Mouse (Mus musculus) frontal cortex, postnatal 25 days (tissue): ENCODE results near the gene Olfml2a.
"Not testable (repeated sequence)": the region's sequence is repeated elsewhere in the genome, so short reads cannot be mapped to it uniquely, and the experiment has no call there.

Experiments
- DNase-seq, 2 experiments: peaks; one replicate each; pipeline ENCODE4 v3.0.0; 2022; ENCODE audit warnings: low spot score in 2 of 2

Gene Olfml2a

DNA sequence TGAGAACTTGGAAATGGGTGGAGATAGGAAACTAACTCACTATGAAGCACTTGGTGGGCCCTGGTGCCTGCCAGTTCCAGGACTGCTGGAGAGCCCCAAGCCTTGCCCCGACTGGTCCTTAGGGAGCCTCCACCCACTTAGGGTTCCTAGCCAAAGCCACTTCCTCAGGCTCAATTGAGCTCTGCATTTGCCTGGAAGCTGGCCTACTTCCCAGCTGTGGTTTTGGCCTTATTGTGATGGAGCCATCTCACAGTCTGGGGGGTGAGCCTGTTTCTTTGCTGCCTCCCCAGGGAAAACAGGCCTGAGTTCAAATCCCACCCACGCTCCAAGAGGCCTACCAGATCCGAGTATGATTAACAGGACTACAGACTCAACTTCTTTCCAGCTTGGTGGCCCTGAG, 54.8 kb downstream of the Olfml2a start:
- no peak for DNase-seq

DNA sequence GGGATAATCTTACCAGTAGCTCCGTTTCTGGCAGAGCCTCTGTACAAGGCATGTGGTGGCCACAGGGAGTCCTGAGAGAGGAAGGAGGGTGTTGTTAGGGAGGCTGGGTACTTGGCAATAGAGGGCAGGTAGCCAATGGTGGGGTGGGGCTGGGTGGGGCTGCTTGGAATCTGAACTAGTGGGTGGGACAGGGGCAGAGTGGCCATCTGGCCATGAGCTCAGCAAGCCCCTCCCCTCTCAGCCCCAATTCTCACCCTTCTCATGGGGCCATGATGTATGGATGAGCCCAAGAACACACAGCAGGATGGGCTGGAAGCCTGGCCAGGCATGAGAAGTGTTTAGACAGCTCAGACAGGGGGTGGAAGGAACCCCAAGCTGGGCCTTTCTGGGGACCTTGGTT, 55.6 kb downstream of the Olfml2a start:
- no peak for DNase-seq

DNA sequence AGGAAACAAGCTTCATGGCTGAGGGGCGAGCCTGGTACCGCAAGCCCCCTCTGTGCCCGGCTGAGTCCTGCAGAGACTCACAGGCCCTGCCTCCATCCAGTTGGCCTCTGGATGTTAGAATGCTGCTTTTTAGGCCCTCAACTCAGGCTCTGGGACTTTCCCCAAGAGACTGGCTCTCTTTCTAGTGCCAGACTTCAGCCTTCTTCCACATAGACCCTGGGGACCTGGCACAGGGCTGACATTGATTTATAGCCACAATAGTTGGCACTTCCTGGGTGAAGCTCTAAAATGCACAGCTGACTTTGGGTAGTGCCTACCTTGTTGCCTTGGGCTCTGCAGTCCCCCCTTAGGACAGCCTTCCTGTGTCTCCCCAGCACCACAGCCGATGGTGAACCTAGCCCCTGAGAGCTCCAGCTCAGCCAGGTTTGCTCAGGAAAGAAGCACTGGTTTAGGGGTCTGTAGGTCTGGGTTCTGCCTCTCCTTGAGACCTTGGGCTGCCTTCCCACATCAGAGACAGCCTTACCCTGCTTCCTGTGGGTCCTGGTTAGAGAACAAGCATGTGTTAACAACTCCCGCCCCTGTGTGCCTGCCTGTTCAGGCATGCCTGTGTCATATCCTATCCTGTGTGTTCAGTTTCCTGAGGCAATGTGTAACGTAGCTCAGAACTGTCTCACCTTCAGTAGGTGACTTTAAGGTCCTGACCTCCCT, 56.2 kb downstream of the Olfml2a start:
- DNase-seq: no peak

DNA sequence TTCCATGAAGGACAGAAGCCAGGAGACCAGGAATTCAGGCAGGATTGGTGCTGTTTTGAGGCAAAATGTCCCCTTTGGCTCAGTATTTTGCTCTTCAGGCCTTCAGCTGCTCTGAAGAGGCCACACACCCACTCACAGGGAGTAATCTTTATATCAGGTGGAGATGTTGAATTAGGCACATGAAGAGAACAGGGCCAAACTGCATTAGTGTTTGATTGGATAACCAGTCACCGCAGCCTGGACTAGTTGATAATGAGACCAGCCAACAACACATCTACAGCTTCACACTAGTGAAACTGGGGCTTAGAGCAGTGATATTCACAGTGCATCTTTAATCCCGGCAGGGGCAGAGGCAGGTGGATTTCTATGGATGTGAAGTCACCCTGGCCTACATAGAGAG, 57.2 kb downstream of the Olfml2a start:
- no peak for DNase-seq

DNA sequence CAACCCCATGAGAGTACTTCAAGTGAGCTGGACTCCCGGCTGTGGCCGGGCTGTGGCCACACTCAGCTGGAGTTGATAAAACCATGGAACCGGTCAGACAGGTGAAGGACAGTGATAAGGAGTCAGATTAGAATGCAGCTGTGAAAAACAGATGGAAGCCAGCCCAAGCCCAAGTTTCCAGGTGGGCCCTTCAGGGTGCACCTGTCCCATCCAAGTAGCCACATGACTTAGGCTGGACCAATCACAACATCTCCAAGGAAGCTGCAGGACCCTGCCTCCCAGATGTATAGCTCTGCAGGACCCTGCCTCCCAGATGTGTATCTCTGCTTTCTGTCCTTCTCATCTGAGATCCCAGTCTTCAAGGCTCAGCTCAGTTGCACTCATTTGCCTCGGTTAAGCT, 60.2 kb downstream of the Olfml2a start:
- no peak for DNase-seq

DNA sequence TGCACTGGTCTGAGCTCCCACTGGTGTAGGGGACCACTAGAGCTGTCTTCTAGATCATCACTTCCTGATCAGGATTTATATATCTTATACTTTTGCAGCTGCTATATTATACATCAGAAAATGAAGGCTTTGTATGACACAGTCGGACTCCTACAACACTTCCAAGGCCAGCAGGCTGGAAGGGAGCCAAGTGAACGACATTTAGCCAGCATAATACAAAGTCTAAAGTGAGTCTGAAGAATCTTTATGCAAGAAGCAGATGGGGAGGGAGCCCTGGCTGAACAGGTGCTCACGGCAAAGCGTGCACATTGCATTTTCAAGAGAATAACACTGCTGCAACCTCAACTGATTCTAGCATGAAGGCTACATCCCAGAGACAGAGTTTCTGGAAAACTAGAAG, 60.7 kb downstream of the Olfml2a start:
- DNase-seq: no peak

DNA sequence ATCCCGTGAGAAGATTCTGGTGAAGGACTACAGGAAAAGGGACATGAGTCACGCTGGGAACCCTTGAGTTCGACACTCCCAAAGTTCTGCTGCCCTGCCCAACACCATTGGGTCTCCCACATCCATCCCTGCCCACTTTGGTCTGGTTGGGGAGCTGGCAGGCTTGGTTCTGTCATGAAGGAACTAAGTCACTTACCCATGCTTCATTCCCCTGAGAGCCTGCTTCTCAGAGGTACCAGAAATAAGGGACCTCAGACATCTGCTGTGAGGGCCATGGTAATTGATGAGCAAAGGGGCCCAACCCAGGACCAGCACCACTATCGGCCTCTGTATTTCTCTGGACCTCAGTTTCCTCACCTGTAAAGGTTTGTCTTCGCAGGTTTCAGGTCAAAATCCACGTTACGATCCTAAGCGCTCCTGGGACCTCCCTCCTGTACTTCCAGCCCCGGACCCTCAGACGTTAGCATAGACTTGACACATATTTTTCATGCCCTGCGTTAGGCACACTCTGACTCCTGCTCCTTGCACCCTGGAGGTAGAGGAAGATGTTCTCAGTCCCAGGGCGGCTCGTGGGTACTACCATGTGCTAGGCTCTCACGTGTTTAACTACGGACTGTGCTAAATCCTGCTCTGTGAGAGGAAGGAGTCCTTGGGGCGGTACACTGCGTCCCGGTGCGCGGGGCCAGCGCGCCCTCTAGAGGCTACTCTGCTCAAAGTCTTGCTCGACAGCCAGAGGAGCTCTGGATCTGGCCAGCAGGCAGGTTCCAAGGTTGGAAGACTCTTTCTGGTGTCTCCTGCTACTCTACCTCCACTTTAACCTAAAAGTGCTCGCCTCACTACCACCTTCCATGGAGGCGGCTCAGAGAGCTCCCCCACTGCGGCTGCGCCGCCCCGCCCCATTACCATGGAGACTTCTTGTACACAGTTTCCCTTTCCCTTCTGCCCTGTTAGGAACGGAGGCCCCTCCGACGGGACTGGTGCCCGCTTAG, 65.9 kb downstream of the Olfml2a start, which contains the start of gene Wdr38:
Wdr38 (plus strand) TSS at position 91 of the 989 bp plus-strand sequence.
- DNase-seq: peak; percentile 88

DNA sequence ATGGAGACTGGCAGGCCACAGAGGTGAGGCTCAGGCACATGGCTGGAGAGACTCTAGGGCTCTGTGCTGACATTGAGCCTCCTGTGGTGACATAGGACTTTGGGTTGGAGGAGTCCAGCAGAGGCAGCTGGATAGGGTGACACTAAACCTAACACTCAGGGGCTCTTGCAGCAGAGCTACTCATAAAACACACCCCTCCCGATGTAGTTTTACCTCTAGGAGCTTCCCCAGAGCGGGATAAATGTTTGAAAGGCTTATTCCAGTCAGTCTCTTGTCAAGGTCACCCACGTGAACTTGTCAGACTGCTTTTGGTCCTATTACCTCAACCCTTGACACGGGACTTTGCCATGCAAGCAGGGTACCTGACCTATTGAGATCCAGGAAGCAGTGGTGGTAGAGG, 67.6 kb downstream of the Olfml2a start:
- no peak for DNase-seq

DNA sequence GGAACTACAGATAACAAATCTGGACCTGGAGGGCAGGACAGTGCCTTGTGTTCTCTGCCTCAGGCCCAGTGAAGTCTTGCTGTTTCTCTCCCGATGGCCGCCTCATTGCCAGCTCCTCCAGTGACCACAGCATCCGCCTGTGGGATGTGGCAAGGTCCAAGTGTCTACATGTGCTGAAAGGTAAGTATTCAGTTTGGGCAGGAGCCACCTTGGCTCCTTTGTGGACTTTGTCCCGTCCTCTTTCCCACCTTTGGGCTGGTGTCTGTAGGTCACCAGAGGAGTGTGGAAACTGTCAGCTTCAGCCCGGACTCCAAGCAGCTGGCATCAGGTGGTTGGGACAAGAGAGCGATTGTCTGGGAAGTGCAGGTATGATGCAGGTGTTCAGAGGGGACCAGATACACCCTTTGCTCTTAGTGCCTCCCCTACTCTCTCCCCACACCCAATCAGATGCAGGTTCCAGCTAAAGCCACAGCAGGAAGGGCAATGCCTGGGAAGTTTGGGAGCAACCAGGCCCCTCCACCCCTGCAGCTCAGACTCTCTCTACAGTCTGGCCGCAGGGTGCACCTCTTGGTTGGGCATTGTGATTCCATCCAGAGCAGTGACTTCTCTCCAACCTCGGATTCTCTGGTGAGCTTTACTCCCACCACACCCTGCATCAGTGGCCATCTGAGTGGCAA, 68.3 kb downstream of the Olfml2a start:
- DNase-seq: no peak

DNA sequence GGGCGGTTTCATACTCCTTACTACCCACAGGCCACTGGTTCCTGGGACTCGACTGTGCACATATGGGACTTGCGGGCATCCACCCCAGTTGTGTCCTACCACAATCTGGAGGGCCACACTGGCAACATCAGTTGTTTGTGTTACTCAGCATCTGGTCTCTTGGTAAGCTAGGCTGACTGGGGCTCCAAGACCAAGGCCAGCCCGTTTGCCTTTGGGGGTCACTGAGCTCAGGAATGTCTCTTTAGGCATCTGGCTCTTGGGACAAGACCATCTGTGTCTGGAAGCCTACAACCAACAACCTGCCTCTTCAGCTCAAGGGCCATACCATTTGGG, 68.8 kb downstream of the Olfml2a start:
- no peak for DNase-seq

DNA sequence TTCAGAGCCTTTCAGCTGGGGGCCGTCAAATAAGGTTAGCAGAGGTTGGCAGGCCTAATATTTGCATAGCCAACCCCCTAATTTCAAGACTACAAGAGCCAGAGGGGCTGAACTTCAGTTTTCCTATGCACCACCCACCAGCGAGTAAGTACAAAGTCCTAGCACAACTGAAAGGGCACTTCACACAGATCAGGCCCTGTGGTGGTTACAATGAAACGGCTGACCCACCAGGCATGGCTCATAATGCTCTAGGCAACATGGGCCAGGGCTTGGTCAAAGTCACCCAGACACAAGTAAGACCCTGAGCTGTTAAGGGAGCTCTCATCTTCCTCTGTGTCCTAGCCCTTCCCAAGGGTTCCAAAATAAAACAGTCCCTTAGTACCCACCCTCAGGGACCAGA, 70.1 kb downstream of the Olfml2a start:
- DNase-seq: no peak

DNA sequence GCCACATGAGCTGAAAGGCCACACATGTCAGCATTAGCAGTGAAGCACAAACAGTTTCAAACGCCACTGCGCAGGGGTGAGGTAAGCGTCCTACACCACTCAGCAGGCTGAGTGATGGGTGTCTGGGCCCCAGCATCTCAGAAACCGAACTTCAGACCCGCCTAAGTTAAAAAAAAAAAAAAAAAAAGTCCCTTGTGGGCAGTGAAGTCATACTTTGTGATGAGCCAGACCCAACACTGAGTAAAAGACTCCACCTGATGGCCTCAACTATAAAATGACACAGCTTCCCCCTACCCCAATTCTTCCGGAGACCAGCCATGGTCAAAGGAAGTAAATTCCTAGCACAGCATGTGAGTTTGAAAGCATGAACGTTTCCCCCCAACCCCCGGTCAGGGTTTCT, 71.3 kb downstream of the Olfml2a start:
- no peak for DNase-seq

DNA sequence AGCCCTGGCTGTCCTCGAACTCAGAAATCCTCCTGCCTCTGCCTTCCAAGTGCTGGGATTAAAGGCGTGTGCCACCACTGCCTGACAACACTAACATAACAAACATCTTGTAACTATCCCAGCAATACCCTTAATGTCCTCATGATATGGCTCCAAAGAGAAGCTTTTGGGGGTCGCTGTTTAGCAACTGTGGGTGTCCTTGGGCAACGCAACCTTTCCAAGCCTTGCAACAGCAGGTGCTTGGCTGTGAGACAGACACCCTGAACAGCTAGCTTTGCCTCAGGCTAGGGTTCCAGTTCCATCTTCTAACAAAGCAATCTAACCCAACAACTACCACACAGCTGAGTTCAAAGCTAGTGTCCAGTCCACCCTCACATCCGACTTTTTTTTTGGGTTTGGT, 71.7 kb downstream of the Olfml2a start:
- DNase-seq: no peak

DNA sequence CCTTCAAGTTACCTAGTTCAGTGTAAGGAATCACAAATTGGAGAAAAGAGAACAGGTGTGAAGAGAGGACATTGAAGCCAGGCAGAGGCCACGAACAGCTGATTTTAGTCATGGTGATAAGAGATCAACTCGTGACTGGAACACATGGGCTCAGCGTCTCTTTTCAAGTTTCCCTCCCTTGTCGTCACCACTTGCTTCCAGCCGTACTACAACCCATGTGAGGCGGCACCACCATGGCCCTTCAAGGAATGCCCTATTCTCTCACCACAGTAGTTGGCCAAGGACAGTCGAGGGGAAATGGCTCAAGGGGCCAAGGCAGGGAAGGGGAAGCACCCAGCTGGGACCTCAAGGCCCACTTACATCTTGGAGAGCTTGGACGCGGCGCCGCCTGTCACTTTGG, 72.6 kb downstream of the Olfml2a start:
- DNase-seq: no peak

DNA sequence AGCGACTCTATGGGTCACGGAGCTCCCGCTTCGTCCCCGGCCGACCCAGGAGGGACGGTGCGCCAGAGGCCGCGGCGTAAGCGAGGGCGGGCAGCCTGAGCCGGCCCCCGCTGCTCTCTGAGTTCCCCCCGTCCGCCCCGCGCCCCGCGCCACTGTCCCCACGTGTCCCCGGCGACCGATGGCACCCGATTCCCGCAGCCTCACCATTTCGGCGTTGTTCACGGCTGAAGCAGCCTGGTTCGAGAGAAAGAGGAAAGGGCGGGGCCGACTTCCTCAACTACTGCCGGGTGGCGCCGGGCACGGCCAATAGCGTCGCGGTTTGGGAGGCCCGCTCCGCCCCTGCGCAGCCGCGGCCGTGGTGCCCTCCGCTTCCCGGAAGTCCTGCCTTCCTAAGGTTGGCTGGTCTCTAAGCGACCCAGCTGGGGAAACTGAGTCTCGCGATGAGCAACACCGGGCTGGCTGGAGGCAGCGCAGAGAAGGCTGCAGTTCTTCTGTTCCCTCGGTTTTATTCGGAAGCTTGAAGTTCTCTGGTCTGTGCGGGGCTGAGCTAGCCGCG, 73.2 kb downstream of the Olfml2a start, which contains the start of gene Arpc5l:
Arpc5l (plus strand) TSS at position 469 of the 556 bp plus-strand sequence.
- DNase-seq: peak; percentile 77 to 84

DNA sequence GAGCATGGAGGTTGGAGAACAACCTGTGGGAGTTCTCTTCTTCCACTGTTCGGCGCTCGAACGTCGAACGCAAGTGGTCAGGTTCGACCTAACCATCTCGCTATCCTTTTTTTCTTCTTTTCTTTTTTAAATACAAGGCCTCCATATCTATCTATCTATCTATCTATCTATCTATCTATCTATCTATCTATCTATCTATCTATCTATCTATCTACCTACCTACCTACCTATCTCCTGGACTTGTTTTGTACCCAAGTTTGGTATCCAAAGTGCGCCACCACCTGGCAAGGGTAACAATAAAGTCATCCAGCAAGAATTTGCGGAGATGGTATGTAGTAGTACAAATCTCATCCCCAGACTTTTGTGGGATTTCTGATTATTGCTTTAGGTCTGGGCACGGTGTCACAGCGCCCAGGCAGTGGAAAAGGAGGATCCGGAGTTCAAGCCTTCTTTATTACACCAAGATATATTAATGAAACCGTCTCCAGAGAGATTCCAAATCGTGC, 73.8 kb downstream of the Olfml2a start, which contains the start of gene Rpl35:
Rpl35 (minus strand) TSS at position 51 of the 506 bp plus-strand sequence.
- no peak for DNase-seq

DNA sequence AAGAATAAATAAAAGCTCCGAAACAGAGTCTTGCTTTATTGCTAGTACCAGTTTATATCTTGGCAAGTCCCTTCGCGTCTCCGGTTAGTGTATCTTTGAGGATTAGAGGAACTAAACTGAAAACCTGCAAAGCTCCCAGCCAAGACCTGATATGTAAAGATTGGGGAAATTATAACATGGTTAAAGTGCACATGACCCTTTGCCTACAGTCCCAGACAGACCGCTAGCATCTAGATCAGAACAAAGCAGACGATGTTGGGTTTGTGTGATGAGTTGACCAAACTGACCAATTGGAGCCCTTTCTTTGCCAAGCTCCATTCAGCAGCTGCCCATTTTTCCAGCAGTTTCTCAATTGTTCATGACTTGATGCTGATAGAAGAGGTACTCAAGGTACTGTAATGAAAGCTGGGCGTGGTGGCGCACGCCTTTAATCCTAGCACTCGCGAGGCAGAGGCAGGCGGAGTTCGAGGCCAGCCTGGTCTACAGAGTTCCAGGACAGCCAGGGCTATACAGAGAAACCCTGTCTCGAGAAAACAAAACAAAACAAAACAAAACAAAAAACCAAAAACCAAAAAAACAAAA, 74.5 kb downstream of the Olfml2a start:
- no peak for DNase-seq

DNA sequence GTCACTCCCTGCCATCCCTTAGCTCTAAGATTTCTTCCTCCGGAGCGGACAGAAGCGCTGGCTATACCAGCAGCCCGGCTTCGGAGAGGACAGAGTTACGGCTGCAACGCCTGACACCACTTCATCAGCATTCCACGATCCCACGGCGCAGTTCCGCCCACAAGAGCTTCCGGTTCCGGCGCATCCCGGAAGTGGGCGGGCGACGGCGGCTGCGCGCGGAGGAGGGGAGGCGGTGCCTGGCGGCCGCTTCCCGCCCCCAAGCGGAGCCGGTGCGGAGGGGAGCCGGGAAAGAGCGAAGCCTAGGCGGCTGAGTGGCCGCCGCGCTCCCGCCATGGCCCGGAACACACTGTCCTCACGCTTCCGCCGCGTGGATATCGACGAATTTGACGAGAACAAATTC, 76.1 kb downstream of the Olfml2a start:
- peak; percentile 86 to 89 for DNase-seq

DNA sequence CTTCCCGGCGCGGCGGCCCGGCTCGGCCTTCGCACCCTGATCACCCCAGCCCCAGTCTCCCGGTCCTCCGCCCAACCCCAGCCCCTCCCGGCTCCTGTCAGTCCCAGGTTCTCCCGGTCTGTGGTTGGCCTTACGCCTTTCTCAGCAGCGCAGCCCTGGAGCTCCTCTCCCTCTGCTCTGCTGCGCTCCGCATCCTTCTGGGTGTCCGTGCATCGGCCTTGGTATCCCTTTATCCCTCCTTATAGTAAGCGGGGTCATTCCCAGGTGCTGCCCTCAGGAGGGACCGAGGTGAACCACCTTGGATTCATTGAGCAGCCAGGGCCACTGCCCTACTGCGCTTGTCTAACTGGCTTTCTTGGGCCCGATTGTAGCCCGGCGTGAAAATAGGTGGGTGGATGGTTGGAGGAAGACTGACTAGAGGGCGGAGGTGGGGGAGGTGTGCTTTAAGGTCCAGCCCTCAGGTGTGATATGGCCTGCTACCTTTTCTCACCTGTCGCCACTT, 76.6 kb downstream of the Olfml2a start:
- no peak for DNase-seq

DNA sequence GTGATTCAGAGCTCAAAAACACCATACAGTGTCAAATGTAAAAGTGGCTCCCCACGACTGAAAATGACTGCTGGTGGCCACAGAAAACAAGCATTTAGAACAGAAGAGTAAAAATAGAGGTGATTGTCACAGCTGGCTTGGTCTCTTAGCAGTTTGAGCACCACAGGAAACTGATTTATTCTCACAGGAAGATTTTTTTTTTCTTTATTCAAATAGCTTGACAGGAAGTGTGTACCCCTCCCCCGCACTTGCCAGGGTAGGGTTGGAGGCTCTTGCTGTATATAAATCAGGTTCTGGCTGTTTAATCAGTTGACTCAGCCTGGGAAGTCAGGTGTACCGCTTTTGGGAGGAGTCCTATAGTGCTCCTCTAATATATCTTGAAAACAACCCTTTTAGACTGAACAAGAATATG, 77.2 kb downstream of the Olfml2a start:
- peak in 1 of 2 experiments; percentile 43 for DNase-seq

DNA sequence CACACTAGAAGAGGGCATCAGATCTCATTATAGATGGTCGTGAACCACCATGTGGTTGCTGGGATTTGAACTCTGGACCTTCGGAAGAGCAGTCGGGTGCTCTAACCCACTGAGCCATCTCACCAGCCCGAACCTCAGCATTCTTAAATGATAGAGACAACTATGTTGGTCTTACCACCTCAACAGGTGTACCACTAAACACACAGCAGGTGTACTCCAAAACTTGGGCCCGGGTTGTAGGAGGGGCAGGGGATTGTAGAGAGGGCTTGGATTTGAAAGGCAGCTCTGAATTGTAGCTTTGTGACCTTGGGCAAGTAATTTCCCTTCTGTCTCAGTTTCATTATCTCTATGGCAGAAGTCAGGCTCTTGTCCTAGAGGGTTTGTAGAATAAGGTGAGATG, 78.4 kb downstream of the Olfml2a start:
- not testable (repeated sequence) for DNase-seq
